Mouse (Mus musculus) intestine, postnatal 0 days (tissue): ENCODE results near the gene Mex3d. TPM values are rescaled to one million over a fixed set of nuclear protein-coding genes. Genes with fewer than 3 reads are reported as not detected.
"Not testable (repeated sequence)": the region's sequence is repeated elsewhere in the genome, so short reads cannot be mapped to it uniquely, and the experiment has no call there.

Experiments used
- ATAC-seq: fragments of 200-750 bp; cut with Nextera tagmentation; 2 replicates; pipeline ENCODE4 v1.8.0; 2017; ENCODE audit warnings: mild to moderate bottlenecking, moderate TSS enrichment, moderate library complexity
- H3K27ac ChIP-seq: fragments of 300-500 bp; sonication (generic); 2 replicates; pipeline ENCODE4 v1.5.1; 2014; ENCODE audit warnings: mild to moderate bottlenecking, low read depth, low read length, moderate library complexity
- H3K27me3 ChIP-seq: fragments of 300-500 bp; sonication (generic); replicated peaks from 2 replicates; pipeline ENCODE4 v1.6.1; 2014; ENCODE audit warnings: low read length, mixed read lengths; ENCODE audit not compliant: control insufficient read depth, insufficient read depth
- H3K36me3 ChIP-seq: fragments of 300-500 bp; sonication (generic); 2 replicates; pipeline ENCODE4 v1.6.1; 2014; ENCODE audit warnings: mild to moderate bottlenecking, moderate library complexity; ENCODE audit not compliant: control insufficient read depth, insufficient read depth
- H3K4me1 ChIP-seq: fragments of 300-500 bp; sonication (generic); replicated peaks from 2 replicates; pipeline ENCODE4 v1.6.1; 2014; ENCODE audit warnings: antibody characterized with exemption, low read length, mixed read lengths; ENCODE audit not compliant: control insufficient read depth, insufficient read depth
- H3K4me2 ChIP-seq: fragments of 300-500 bp; sonication (generic); replicated peaks from 2 replicates; pipeline ENCODE4 v1.6.1; 2014; ENCODE audit warnings: low read depth, mild to moderate bottlenecking, moderate library complexity
- H3K4me3 ChIP-seq: fragments of 300-500 bp; sonication (generic); 2 replicates; pipeline ENCODE4 v1.5.1; 2014; ENCODE audit warnings: low read depth, low read length
- H3K9ac ChIP-seq: fragments of 300-500 bp; sonication (generic); 2 replicates; pipeline ENCODE4 v1.6.1; 2014; ENCODE audit warnings: mild to moderate bottlenecking, low read depth, low read length
- H3K9me3 ChIP-seq: fragments of 300-500 bp; sonication (generic); 2 replicates; pipeline ENCODE4 v1.6.1; 2016; ENCODE audit warnings: mixed run types; ENCODE audit not compliant: control insufficient read depth
- CTCF ChIP-seq: sonication (generic); IDR thresholded peaks from 2 replicates; pipeline ENCODE4 v1.5.1; 2016; ENCODE audit warnings: low read depth, mild to moderate bottlenecking, control low read depth, antibody characterized with exemption, moderate library complexity
- WGBS: fragments of 180-500 bp; shearing (Covaris S2); extraction: QIAGEN DNeasy Blood & Tissue Kit; methylation state at CpG from one replicate; pipeline ENCODE4 v1.1.7; 2014; 5-methylcytosine and 5-hydroxymethylcytosine counted together
- polyA plus RNA-seq: library from polyadenylated mRNA; unstranded; fragments of >200 nt; fragmentation: Nextera tagmentation; extraction: Ambion mirVana; gene quantifications from 2 replicates; pipeline ENCODE4 v1.2.1, GENCODE M21; 2015

Gene Mex3d
- polyA plus RNA-seq, 1 experiment from 2014 or later = 4.2 TPM

DNA sequence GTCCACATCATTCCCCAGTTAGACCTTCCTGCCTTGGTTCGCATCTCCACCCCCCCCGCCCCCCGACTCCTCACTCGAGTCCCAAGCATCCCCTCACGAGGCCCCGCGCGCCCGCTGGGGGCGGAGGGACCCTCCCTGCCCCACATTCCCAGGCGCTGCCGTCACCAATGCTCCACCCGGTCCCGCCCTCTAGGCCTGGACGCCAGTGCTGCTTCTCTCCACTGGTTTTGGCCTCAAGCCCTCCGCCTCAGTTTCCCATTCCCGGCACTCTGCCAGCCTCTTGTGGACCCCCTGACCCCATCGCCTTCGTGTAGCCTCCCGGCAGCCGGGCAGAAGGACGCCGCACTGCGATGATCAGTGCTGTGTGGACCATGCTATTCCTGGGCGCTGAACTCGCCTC is 38.5 kb downstream of the Mex3d start:
- Histone ChIP-seq H3K36me3 (no peaks in the 10 kb centered on the region; the same call in 1 of the 2 replicates), H3K9me3 (no peaks in the 10 kb centered on the region), H3K4me3 (peak overlapping the region; percentile 45), H3K27ac (no peak overlapping the region), H3K4me2 (peak overlapping the region; percentile 77), H3K9ac (no peak overlapping the region), H3K4me1 (peaks cover 4% of the 10 kb centered on the region; the same call in 1 of the 2 replicates), H3K27me3 (0 out of 2 replicates have a peak, but pooled peaks cover under 1% of the 10 kb centered on the region)
- ATAC-seq = no peak
- WGBS = 20% methylated on average over 26 of the region's 26 CpGs
- TF ChIP-seq CTCF = no peak

DNA sequence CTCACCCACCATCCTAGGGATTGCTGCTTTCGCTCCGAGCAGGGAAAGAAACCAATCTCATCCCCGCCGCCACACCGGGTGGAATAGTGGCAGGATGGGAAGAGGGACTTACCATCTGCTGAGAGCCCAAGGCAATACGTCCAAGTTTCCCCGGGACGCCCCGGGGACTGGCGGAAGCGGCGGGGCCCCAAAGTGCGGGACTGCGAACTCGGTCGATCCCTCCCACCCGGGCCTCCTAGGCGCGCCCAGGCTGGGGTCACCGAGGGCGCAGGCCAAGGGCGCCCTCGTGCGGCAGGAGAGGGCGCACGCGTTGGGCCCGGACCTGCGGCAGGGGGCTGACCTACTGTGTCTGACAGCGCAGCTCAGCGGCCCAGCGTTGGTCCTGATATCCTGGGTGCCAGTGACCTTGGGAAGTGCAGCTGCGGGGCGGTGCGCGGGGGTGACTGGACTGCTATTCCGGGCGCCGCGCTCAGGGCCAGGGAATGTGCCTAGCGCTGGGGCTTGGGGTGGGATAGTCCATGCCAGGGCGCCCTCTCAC is 39.1 kb downstream of the Mex3d start, which contains the start of gene Adamtsl5:
TSS of gene Adamtsl5 (minus strand) at position 169 of the 538 bp plus-strand sequence.
- ATAC-seq = peak; percentile 37
- no peaks in the 10 kb centered on the region for H3K9me3 ChIP-seq
- no peaks in the 10 kb centered on the region; the same call in 1 of the 2 replicates for H3K36me3 ChIP-seq
- H3K27ac ChIP-seq = peak within 1 kb of the TSS; percentile 46; the same call in 1 of the 2 replicates
- no peaks in the 10 kb centered on the region for H3K27me3 ChIP-seq
- peak within 1 kb of the TSS; percentile 45 for H3K4me3 ChIP-seq
- peaks cover 7% of the 10 kb centered on the region; the same call in 1 of the 2 replicates for H3K4me1 ChIP-seq
- peak; percentile 96 for TF ChIP-seq CTCF
- 1% methylated on average over 41 of the region's 42 CpGs for WGBS
- H3K4me2 ChIP-seq = peak within 1 kb of the TSS; percentile 77
- H3K9ac ChIP-seq = peak within 1 kb of the TSS; percentile 45

GRCm38 (mm10) chr10:80347514-80347967 is 39.9 kb downstream of the Mex3d start:
- no peaks in the 10 kb centered on the region for H3K9me3 ChIP-seq
- peak overlapping the region; percentile 77 for H3K4me2 ChIP-seq
- peaks cover 2% of the 10 kb centered on the region for H3K27me3 ChIP-seq

GRCm38 (mm10) chr10:80345929-80346328 is 41.5 kb downstream of the Mex3d start:
- peaks cover 18% of the 10 kb centered on the region for H3K27me3 ChIP-seq
- not testable (repeated sequence) for H3K9me3 ChIP-seq, H3K36me3 ChIP-seq, H3K9ac ChIP-seq, H3K4me3 ChIP-seq, ATAC-seq, H3K27ac ChIP-seq, H3K4me2 ChIP-seq
- H3K4me1 ChIP-seq = peaks cover 18% of the 10 kb centered on the region
- WGBS = 84% methylated on average over 5 of the region's 6 CpGs

More at GRCm38 (mm10) chr10:80347514-80347967, 39.9 kb downstream of the Mex3d start:
- Histone ChIP-seq H3K27ac (peak overlapping the region; percentile 46; the same call in 1 of the 2 replicates), H3K9ac (peak overlapping the region; percentile 45), H3K36me3 (no peaks in the 10 kb centered on the region; the same call in 1 of the 2 replicates), H3K4me1 (peaks cover 9% of the 10 kb centered on the region; the same call in 1 of the 2 replicates), H3K4me3 (peak overlapping the region; percentile 45)
- WGBS = 11% methylated on average over 17 of the region's 17 CpGs
- no peak for ATAC-seq
- TF ChIP-seq CTCF = no peak

- peak overlapping the region; percentile 23; the same call in 1 of the 2 replicates for H3K4me3 ChIP-seq
- H3K27ac ChIP-seq = peak overlapping the region; percentile 72
- peak overlapping the region; percentile 61 for H3K4me2 ChIP-seq
- peaks cover 19% of the 10 kb centered on the region for H3K27me3 ChIP-seq
- 0 out of 2 replicates have a peak, but pooled peaks have one; percentile 14 for TF ChIP-seq CTCF
- peaks cover 24% of the 10 kb centered on the region for H3K4me1 ChIP-seq
- WGBS = 13% methylated on average over 16 of the region's 16 CpGs
- no peak; the same call in 1 of the 2 replicates for ATAC-seq
- H3K9me3 ChIP-seq = no peaks in the 10 kb centered on the region
- H3K9ac ChIP-seq = no peak overlapping the region
- peaks cover 3% of the 10 kb centered on the region; the same call in 1 of the 2 replicates for H3K36me3 ChIP-seq
Observed at GRCm38 (mm10) chr10:80345122-80345521, 42.3 kb downstream of the Mex3d start.

DNA sequence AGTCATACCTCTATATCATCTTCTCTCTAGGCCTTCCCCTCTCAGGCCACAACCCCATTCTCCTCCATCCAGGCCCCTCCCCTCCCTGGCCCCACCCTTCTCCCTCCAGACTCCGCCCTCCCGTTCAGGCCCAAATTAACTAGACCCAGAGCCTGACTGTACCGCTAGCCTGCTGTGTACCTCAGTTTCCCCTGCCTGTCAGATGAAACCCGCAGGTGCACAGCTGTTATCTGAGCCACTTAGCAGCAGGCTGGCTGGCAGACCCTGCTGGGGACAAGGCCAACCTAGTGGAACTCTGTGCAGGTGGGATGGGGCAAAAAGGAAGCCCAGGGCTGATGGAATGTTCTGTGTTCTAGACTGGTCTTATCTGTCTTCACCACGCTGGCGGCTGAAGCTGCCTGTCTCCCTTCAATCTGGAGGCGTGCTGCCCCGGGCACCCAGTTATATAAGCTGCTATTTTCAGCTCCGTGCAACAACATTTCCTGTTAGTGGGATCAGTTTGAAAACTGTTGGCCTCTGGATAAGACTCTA is 43.3 kb downstream of the Mex3d start:
- H3K4me2 ChIP-seq = peak overlapping the region; percentile 61
- H3K27ac ChIP-seq = peak overlapping the region; percentile 72
- H3K27me3 ChIP-seq = peaks cover 19% of the 10 kb centered on the region
- no peak overlapping the region for H3K4me3 ChIP-seq
- H3K4me1 ChIP-seq = peaks cover 24% of the 10 kb centered on the region
- no peak for TF ChIP-seq CTCF
- no peak overlapping the region for H3K9ac ChIP-seq
- H3K9me3 ChIP-seq = no peaks in the 10 kb centered on the region
- 34% methylated on average over 9 of the region's 9 CpGs for WGBS
- no peak for ATAC-seq
- peaks cover 3% of the 10 kb centered on the region; the same call in 1 of the 2 replicates for H3K36me3 ChIP-seq
